Mouse (Mus musculus) spleen, adult 18-20 months (tissue): Measurements from ENCODE around the gene Ksr1.
"Not testable (repeated sequence)": the region's sequence is repeated elsewhere in the genome, so short reads cannot be mapped to it uniquely, and the experiment has no call there.

Source experiments
- DNase-seq, 2 experiments: peaks; one replicate each; pipeline ENCODE4 v3.0.0; 2022; ENCODE audit warnings: mixed read lengths in 2 of 2

Gene Ksr1

GRCm38 (mm10) chr11:79005578-79006394, 140.4 kb downstream of the Ksr1 start:
- DNase-seq: no peak

GRCm38 (mm10) chr11:79003769-79004638, 142.2 kb downstream of the Ksr1 start:
- no peak for DNase-seq

GRCm38 (mm10) chr11:79003053-79003768, 143.0 kb downstream of the Ksr1 start:
- DNase-seq: no peak

- no peak for DNase-seq
These were observed 143.7 kb downstream of the Ksr1 start for GRCm38 (mm10) chr11:79002551-79002951.

- DNase-seq: no peak
These were observed 144.3 kb downstream of the Ksr1 start for GRCm38 (mm10) chr11:79001871-79002270.

GRCm38 (mm10) chr11:78999118-78999517, 147.1 kb downstream of the Ksr1 start:
- no peak for DNase-seq

GRCm38 (mm10) chr11:78990875-78991543, 155.2 kb downstream of the Ksr1 start:
- DNase-seq: not testable (repeated sequence)

- DNase-seq: no peak
These were observed 156.1 kb downstream of the Ksr1 start for GRCm38 (mm10) chr11:78990096-78990495.

- not testable (repeated sequence) for DNase-seq
These were observed 157.0 kb downstream of the Ksr1 start for GRCm38 (mm10) chr11:78989206-78989605.

- no peak for DNase-seq
These were observed 159.8 kb downstream of the Ksr1 start for GRCm38 (mm10) chr11:78986311-78987002.

GRCm38 (mm10) chr11:78985505-78985904, 160.7 kb downstream of the Ksr1 start:
- DNase-seq: no peak

- DNase-seq: peak; percentile 59 to 68
These were observed 161.6 kb downstream of the Ksr1 start, which contains the start of gene Lgals9 for GRCm38 (mm10) chr11:78984483-78985177. Lgals9 (minus strand) TSS chr11:78984946.

GRCm38 (mm10) chr11:78983539-78983938, 162.7 kb downstream of the Ksr1 start:
- DNase-seq: no peak

GRCm38 (mm10) chr11:78982513-78983291, 163.5 kb downstream of the Ksr1 start:
- DNase-seq: no peak

GRCm38 (mm10) chr11:78982042-78982441, 164.2 kb downstream of the Ksr1 start:
- no peak for DNase-seq

- no peak for DNase-seq
These were observed 166.0 kb downstream of the Ksr1 start for GRCm38 (mm10) chr11:78980083-78980634.

GRCm38 (mm10) chr11:78978176-78979019, 167.8 kb downstream of the Ksr1 start:
- no peak for DNase-seq

GRCm38 (mm10) chr11:78976731-78977510, 169.3 kb downstream of the Ksr1 start:
- no peak for DNase-seq
